Mouse (Mus musculus): ENCODE data around the gene Opa1. TPM values are rescaled to one million over a fixed set of nuclear protein-coding genes. Genes with fewer than 3 reads are reported as not detected.

The Opa1 gene
- polyA plus RNA-seq (2017; shearing (Covaris generic)): 10 to 100 TPM; 22.2 to 22.4 TPM

DNA sequence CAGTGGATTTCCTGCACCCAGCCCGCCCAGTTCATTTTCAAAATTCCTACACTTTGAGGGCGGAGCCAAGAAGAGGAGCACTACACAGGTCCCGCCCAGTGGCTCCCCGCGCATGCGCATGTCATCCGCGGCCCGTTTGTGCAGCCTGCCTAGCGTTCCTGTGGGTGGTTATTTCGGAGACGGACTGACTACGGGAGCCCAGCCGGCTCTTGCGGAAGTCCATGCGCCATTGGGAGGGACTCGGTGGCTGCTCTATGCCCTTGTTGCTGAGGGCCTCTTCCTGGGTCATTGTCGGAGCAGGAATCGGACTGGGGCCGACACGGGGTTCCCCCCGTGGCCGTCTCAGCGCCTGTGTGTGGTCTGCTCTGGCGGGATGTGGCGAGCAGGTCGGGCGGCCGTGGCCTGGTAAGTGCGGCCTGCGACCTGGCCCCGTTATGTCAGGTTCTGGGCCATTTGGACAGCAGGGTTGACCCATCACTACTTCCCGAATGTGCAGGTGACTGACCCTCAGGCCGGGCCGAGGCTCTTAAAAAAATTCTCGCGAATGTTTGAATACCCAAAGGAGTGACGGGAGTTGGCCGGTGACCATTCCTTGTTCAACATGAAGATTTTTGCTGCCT is at the start of gene Opa1:
TSS of gene Opa1 (plus strand) at position 168 of the 620 bp plus-strand sequence.
- ATAC-seq: peak; percentile 96

- ATAC-seq: no peak
Observed at GRCm38 (mm10) chr16:29533641-29534040, 45.5 kb upstream of the Opa1 start.

DNA sequence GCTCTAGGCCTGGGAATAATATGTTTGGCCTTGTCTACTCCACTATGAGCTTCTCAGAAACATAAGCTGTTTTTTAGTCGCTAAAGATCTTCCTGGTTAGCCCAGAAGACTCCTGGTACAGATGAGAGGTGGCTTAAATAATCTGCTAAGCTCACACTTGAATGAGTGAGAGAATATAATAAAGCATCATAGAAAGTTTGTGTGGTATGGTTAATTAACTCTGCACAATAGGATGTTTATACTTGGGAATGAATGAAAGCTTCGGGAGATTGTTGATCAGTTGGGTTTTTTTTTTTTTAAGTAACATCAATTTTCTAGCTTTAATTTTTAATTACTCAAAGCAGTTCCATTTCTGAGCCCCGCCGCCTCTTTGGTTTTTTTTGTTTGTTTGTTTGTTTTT is 43.3 kb upstream of the Opa1 start:
- ATAC-seq: no peak

DNA sequence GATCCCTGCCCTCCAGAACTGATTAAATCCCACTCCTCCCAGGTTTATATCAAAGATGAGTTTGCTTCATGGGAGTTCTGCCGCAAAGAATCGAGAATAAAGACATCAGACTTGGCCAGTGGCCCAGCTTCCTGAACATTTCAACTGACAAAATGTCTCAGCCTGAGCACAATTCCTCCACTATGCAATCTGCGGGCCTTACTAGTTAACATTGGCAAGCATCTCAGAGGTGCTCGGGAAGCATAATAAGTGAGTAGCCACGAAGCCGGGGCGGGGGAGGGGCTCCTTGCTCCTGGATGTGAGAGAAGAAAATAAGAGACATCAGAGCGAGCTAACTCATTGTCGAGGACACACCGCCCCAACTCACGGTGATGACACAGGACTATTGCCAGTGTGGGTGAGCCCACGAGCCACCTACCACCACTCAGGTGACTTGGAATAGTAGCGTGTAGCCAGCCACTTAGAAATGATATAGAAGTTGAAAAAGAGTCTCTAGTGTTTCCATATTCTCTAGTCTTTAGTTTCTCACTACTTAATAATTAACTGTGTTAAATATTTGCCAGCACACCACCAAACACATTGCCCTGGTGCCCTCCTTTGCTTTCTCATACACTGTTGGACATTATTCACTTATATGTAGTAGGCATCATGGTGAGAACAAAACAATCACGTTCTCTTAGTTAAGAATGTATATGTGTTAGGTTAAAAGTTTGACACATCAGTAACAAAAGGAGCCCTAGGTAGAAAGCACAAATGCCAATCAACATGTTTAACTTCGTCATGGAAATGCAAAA is 42.5 kb upstream of the Opa1 start:
- ATAC-seq: no peak

DNA sequence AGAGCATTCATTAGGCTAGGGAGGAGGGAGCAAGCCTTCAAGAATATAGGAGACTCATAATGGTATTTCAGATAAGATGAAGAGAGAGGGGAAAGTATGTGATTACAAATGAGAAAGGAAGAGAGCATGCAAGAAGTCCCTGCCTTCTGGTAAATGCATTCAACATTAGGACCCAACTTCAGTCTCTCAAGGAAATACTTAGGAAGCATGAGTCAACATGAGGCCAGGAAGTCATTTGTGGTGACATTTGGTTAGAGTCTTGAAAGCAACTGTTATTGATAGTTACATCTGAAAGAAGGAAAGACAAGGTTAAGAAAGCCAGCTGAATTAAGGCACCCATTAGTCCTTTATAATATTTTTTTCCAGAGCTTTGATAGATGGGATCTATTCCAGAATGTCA is 39.2 kb upstream of the Opa1 start:
- ATAC-seq: no peak

DNA sequence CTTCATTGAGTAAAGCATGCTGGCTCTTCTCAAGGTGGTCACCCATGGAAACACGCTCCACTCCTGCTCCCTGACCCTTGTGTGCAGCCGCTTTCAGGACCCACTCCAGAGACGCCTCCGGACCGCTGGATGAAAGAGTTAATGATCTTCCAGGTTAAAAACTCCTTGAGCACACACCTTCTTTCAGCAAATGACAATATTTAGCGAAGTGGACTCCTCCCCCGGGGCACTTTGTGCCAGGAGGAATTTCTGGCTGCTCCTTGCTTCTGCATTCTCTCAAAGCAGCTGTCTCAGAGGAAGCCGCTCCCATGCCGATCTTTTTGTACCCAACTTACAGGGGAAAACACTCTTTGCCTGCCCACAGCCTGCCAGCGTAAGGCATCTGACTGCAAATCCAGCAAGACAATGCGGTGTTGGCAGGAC is 37.9 kb upstream of the Opa1 start:
- no peak for ATAC-seq

DNA sequence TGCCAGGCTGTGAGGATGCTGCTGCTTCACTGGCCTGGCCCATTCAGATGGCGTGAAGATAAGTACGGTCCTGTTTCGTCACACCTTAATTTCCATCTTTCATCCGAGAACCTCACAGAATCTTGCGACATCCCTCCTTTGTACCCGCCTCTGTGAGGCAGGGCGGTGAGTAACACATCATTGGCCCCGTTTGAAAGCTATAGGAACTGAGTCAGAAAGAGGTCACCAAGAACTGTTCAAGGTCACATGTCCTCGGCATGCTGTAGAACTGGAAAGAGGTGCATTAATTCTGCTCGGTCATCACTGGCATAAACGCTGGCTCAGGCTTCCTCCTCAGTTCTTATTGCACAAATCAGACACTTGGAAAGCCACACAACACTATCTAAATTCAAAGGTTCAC is 34.3 kb upstream of the Opa1 start, which contains the start of gene Atp13a4:
TSS of gene Atp13a4 (minus strand) at position 36 of the 400 bp plus-strand sequence.
- ATAC-seq: no peak

GRCm38 (mm10) chr16:29559667-29560066 is 19.5 kb upstream of the Opa1 start:
- no peak for ATAC-seq

GRCm38 (mm10) chr16:29560454-29560853 is 18.7 kb upstream of the Opa1 start:
- no peak for ATAC-seq

DNA sequence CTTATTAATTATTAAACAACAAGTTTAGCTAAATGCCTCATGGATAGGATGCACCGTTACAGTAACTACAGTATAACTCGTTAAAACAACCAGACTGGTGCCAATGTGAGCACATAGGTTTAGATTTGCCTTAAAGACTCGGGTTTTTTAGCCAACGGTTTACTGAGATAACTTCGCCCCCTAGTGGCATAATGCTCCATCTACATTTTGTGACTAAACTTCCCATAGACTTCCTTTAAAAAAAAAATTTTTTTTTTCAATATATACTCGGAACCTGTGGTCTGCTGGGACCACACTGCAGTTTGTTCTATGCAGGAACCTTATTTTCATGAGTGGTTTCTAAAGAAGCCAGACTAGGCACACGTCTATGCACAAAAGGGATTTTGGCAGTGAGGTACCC is 18.3 kb upstream of the Opa1 start:
- ATAC-seq: no peak

DNA sequence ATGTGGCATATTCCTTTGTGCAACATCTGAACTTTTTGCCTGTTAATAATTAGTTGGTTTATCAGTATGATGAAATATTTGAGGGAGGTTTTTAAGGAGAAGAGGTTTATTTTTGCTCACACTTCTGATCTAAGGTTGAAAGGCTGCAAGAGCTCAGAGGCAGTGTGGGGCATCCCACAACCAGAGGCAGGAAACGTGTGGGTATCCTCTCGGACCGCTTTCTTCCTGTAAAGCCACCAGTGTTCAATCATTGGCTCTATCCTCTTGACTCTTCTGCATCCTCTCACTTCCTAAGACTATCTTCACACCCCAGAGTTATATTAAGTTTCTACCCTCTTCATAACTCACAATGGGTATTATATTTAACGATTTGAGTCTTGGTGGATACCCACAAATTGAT is 5.1 kb upstream of the Opa1 start:
- ATAC-seq: no peak

GRCm38 (mm10) chr16:29575620-29576019 is 3.5 kb upstream of the Opa1 start:
- ATAC-seq: no peak

- peak; percentile 4 for ATAC-seq
Observed at GRCm38 (mm10) chr16:29579787-29580176, 648 bp downstream of the Opa1 start.

DNA sequence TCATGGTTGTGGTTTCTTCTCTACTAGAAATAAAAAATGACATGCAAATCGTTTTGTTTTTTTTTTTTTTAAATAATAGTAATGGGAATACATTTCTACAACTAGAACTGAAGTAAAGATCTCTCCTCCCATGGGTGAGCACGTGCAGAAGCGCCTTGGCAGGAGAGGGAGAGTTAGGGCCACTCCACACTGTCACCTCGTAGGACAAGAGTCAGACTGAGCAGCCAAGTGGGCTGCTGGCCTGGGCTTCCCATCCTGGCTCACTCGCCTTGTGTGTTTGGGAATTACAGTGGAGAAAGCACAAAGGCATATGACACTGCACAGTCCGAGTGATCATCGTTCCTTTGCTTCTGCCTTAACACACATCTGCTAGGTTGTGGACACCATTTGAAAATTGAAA is 13.0 kb downstream of the Opa1 start:
- no peak for ATAC-seq

DNA sequence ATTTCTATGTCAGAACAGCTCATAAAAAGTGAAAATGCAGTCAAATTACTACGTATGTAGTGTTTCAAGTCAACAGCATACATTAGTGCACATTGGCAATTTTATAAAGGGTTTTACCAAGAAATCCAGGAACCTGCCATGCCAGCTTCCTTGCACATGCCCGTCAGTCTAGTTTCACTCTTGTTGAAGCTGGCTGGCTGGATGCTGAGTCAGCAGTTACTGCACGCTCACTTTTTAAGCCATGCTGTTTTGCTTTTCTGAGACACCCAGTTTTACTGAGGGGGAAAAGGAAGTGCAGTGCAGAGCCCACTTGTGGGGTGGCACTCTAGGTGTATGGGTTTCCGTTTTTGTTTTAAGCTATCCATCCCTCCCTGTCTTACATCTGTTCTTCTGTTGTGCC is 18.0 kb downstream of the Opa1 start:
- no peak for ATAC-seq

- ATAC-seq: no peak
Observed at GRCm38 (mm10) chr16:29605546-29605945, 26.4 kb downstream of the Opa1 start.

- no peak for ATAC-seq
Observed at GRCm38 (mm10) chr16:29607131-29607530, 28.0 kb downstream of the Opa1 start.

DNA sequence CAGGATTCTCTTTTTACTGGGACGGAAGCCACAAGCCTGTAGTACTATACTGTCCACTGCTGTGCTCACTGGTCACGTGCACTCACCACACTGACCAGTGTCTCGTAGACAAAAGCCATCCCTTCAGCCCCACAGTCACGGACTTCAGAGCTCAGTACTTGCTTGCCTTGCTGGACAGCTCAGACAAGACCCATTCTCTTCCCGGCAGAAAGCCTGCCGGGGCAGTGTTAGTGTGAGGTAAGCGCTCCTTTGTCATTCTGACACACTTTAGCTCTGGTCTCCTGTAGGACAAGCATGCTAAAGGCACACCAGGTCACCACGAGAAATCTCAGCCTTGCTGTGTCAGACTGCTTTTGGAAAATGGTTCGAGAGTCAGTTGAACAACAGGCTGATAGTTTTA is 35.6 kb downstream of the Opa1 start:
- no peak for ATAC-seq

DNA sequence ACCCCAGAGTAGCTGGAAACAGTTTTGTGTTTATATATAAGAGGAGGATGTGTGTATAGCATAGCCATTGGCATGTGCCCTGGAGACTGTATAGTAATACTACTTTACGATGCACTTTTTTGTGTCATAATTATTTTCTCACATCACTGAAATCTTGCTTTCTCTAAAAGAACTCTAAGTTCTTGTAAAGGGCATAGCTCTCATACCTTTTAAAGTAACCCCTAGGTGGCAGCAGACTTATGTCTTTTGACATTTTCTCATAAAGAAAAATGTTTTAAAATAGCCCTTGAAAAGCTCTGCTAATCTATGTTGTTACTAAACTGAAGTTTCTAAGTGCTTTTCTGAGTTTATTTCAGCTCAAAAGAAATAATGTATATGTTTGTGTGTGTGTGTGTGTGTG is 49.9 kb downstream of the Opa1 start:
- no peak for ATAC-seq

DNA sequence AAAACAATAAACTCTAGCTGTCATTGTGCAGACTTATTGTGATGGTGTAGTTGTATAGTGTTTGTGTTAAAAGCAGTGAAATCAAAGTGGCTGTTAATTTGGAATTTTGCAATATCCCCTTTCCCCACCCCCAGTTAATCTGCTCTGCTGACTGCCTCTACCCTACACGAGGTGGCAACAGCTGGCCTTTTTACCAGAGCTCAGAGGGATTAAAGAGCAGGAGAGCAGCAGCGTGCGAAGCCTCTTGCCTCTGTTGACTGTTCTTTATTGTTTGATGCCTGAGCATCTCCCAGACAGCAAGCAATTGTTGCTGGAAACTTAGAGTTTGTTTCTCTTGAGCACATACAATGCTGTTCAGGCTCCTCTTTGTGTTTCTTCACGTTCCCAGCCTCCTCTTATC is 56.6 kb downstream of the Opa1 start:
- ATAC-seq: no peak

DNA sequence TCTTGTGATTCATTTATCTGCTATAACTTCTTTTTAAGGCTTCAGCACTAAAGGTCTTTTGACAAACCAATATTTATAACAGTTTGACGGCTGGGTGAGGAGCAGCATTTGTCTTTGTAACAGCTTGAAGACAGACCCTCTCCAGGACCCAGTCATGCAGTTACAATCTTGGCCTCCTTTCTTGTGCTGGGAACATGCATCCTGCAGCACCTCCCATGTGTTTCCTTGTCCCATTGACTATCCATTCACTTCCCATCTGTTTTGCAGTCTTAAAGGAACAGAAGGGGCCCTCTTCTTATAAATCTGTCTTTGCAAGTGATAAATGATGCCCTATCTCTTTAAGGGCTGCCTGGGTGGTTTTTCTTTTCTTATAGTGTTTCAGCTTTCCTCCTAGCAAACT is 63.2 kb downstream of the Opa1 start:
- no peak for ATAC-seq

DNA sequence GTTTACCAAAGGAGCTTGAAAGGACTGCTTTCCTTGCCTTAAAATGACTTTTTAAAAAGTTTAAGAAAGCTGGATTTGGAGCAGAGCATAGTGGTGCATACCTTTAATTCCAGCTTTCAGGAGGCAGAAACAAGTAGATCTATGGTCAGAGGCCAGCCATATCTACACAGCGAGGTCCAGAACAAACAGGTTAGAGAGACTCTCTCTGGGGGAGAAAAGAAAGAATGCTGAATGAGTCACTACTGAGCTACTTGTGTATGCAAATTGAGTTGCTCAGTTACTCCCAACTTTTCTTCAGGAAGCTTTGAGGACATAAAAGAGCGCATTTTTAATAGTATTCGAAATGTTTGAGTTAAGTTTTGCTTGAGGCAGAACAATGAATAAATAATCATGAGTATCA is 65.7 kb downstream of the Opa1 start:
- ATAC-seq: no peak

DNA sequence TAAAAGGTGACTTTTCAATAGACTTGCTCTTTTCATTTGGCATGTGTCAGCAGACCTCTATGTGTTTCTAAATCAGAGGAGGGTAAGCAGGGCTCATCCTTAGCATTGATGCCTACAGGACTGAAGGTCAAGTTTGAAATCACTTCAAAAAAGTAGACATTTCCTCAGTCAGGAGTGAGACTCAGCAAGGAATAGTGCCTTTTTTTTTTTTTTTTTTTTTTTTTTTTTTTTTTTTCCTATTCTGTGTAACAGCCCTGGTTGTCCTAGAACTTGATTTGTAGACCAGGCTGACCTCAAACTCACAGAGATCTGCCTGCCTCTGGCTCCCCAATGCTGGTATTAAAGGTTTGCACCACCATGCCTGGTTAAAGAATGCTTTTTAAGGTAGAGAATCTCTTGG is 67.1 kb downstream of the Opa1 start:
- ATAC-seq: no peak

DNA sequence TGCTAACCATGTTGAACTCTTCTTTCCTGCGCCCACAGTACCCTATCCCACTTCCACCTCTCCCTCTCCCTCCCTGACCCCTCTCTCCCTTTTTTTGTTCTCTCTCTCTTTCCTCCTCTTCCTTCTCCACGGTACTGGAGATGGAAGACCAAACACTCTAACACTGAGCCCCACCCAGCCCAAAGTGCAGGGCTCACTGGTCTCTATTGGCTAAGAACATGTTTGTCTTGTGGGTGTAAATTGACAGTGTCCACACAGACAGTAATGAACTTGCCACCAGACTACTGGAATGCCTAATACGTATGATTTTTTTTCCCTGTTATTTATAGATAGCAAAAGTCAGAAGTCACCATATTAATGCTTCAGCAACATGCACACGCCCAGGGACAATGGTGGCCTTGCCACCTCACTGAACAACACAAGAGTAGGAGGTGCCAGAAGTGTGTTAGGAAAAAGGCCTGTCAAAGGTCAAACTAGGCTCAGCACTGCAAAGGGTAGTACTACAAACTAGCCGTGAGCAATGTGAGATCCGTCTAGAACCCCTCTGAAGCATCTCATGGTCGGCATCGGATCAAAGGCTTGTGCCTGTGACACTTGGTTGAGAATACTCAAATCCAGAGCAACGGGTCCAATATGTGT is 77.2 kb downstream of the Opa1 start:
- no peak for ATAC-seq
